Mouse (Mus musculus): ENCODE results near the gene Vax2.

Gene Vax2

DNA sequence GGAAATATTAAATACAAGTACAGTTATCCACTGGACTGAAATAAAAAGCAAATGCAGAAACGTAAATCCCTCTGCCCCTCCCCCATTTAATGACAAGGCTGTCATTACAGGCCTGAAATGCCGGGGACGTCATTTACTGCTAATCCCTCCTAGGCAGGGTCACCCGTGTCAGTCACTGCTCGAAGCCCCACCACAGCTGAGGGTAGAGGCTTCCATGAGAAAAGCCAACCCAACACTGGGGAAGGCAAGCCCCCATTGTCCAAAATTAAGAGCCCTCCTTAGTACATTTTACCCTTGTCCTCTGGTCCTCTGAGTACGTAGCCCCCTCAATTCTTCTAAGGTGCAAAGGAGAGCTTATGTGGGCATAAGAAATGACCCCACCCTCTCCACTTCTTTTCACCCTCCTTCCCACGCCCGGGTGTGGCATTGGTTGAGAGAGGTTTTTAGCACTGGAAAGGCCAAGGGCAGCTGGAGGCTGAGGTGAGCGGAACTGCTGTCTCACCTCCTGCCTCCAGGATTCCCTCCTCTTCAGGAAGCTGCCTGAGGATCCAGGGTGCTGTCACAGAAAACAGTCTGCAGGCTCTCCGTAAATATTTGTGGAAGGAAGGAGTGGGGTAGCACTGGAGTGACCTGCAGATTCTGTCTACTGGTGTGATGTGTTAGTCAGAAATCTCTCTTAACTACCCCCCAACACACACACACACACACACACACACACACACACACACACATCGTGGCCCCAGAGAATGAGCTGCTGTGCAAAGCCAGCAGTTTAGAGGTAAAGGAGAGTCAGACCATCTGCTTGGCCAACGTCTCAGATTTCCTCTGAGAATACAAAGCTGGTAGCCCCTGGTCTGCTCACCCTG, 2.4 kb downstream of the Vax2 start:
- DNase-seq = no peak

DNA sequence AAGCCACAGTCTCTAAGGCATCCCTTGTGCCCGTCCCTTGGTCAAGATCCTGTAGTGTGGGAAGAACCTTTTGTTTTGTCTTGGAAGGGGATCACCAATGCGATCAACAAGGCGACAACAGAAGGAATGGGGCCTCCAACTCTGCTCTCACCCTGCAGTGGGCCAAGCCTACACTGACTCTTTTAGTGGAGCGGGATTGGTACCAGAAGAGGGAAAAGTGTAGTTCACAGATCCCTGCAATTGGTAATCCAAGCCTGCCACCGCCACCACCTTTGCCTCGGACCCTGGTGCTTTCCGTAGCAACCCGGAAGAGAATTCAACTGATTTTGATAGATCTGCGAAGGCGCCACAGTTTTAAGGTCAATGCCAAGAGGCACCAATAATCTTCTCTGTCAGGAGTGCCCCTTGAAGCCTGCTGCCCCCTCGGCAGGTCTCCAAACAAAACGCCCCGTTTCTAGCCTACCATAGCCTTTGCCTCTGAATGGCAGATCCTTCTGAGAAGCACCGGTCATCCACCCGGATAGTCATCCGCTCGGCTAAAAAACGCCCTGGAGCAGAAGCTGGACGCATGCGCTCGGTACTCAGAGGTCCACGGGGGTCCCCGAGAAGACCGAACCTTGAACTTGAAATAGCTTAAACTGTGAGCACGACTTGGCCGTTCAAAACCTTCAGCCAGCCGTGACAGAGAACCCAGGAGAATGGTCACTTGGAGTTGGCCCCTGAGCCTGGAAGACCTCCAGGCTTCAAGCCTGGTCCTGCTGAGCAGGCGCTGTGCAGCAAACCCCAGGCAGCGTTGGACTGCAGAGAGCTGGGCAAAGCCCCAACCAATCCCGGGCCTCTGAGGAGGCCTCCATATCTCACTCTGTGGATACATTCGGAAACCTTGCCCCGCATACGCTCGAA, 3.4 kb downstream of the Vax2 start:
- no peak for DNase-seq

DNA sequence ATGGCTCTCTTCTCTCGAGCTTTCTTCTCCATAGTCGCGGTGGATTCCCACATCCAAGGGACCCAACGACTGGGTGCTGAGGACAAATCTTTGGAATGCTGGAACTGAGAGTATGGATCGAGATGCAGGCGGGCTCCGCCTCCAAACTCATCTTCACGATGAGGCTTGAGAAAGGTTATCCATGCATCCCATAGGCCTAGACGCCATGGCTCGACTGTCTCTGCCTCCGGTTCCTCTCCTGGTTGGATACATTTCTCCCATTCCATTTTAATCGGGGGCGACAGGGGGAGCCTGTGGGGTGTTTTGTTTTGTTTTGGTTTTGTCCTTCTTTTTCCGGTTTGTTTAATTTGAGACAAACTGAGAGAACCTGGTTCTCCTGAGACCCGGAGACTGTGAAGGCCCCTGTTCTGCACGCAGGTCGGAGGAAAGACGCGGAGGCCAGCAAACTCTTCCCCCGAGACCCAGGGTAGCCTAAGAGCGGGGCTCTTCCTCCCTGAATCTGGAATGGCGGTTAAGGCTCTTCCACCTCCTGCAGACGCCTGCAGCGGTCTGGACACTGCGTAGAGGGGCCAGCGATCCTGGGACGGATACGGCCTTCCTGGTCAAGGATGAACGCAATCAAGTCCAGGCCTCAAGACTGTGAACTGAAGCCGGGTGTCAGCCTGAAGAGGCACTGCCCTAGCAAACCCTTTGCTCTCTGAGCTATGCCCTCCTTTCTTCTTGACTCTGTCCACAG, 4.6 kb downstream of the Vax2 start:
- DNase-seq = no peak

DNA sequence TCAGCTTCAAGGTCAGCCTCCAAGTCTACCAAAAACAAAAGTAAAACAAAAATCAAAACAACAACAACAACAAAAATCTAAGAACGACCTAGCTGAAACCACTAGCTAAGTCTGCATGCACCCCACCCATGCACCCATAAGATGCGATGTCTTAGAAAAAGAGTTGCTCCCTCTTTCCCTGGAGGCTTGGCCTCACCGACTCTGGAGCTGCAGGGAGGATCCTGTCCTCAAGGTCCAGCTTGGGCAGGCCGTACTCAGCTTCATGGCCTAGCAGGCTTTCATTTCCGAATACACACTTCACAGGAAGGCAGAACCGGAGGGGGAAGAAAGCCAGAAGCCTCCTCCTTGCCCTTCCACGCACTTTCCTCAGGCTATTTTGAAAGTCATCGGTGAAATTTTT, 6.0 kb downstream of the Vax2 start:
- no peak for DNase-seq

DNA sequence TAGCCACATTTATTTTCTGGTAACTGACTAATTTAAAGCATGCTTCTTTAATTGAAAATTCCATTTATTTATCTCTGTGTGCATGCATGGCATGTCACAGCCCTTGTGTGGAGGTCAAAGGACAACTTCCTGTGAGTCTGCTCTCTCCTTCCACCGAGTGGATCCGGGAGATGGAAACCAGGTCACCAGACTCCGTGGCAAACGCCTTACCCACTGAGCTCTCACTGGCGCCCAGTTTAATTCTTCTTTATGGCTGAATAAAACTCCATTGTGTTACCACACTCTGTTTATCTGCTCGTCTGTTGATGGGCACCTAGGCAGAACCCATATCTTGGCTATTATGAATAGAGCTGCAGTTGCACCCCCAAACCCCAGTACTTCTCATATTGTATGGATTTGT, 11.5 kb downstream of the Vax2 start:
- DNase-seq = no peak

DNA sequence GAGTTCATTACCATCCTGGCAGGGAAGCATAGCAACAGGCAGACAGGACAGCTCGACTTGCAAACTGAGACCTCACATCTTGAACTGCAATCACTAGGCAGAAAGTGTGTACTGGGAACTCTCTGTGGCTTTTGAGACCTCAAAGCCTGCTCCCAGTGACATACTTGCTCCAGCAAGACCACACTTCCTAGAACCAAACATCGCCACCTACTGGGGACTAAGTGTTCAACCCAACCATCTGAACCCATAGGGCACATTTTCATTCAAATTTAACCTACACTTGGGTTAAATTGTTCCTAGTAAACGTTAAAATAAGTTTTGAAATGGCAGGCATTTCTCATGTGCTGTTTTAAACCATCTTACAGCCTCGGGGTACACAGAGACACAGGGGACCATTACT, 16.1 kb downstream of the Vax2 start:
- no peak for DNase-seq

DNA sequence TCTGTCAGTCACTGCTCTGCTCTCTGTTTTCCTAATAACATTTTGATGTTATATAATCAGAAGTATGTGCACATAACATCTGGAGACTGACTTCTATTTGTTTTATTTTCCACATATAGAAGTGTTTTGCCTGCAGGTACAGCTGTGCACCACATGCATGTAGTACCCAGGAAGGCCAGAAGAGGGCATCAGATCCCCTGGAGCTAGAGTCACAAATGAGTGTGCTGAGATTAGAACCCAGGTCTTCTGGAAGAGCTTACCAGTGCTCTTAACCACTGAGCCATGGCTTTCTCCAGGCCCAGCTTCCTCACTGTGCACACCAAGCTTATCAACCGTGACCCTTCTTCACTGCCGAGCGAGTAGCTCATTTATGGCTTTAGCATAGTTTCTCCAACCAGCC, 17.4 kb downstream of the Vax2 start:
- peak; percentile 53 for DNase-seq

DNA sequence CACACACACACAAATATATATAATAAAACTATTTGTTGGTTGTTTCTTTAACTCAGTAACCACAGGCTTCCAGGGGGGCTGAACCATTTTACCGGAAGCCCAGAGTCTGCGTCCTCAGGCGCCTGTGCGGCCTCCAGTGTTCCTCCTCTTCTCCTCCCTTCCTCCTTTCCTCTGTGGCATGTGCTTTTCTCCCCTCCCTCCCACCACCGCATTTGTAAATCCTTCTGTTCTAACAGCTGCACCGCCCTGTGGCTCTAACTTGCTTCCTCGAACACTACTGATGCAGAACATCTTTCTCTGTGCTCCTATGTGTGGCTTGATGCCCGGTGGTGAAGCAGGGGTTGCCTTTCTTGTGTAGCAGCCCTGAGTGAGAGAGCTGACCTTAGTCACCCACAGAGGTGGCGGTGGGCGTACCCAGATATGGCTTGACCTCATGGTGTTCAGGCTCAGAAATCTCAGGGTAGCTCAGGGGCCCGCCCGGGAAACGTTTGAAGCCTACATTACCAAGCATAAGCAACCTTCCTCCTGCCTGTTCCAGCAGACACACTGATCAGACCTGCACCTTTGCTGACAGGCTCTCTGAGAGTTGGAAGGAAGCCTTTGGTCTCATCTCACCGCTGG, 18.4 kb downstream of the Vax2 start:
- DNase-seq = no peak

DNA sequence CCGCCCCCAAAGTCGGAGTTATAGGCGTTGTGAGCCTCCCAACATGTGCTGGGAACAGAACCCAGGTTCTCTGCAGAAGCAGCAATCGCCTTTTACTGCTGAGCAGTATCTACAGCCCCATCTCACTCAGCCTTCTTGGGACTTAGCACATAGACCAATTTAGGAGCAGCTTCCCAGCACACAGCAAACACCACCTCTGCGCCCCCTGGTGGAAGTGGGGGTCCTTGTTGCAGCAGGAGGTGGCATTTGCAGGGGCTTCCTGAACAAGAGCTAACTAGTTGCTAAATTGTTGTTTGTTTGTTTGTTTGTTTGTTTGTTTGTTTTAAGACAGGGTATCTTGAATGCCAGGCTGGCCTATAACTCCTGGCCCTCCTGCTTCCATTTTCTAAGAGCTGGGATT, 20.1 kb downstream of the Vax2 start:
- DNase-seq = peak; percentile 77

DNA sequence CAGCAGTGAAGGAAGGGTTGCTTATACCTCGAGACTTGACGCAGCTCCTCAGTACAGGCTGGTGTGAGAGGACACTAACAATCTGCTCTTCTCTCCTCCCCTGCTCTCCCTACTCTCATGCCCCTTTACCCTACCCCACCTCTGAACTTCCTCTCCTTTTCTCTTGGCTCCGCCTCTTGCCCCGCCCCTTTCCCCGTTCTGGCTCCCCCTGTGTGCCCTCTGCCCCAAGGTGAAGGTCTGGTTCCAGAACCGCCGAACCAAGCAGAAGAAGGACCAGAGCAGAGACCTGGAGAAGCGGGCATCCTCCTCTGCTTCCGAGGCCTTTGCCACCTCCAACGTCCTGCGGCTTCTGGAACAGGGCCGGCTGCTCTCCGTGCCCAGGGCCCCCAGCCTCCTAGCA, 26.2 kb downstream of the Vax2 start:
- DNase-seq = no peak

DNA sequence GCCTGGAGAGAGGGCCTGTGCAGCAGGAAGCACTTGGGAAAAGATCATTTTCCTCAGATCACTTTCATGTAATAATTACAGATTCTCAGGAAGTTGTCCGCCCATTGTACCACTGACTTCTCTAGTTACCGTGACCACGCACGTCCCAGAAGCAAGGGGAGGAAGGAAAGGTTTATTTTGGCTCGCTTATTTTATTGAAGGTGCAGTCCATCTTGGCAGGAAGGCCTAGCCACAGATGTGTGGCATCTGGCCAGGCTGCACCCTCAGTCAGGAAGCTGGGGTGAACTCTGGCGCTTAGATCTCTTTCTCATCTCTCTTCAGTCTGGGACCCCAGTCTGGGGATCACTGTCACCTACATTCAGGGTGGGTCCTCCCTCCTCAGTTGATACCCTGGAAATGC, 27.5 kb downstream of the Vax2 start:
- no peak for DNase-seq

DNA sequence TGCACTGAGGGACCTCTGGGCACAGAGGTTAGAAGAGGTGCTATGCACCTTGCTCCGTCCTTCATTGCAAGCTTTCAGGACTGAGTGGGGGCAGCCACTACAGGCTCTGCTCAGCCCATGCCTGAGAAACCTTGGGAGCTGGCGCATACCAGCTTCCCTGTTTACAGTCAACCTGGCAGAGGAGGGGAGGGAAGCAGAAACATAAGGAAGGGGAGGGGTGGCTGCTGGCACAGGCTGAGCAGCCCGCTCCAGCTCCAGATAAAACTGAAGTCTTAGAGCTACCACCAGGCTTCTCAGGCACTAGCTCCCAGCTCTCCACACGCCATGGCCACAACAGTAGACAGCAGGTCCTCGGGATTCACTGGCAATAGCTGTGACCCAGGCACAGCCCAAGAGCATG, 31.7 kb downstream of the Vax2 start, which contains the start of gene Atp6v1b1:
Gene Atp6v1b1, plus strand, starts transcription at position 230 of the 400 bp plus-strand sequence.
- DNase-seq = no peak

DNA sequence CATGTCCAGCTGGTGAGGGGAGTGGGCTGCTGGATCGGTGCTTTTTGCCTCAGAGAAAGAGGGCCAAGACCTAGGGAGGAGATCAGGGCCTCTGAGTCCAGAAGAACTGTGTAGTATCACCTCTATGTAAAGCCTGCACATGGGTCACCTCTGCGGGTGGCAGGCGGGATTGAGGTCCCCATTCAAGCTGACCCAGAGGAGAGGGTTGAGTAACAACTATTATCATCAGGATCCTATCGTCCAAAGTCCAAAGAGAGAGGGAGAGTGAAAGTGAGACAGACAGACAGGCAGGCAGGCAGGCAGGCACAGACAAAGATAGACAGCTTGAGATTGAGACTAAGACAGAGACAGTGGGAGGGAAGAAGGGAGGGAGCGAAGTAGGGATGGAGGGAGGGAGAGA, 32.1 kb downstream of the Vax2 start:
- no peak for DNase-seq

DNA sequence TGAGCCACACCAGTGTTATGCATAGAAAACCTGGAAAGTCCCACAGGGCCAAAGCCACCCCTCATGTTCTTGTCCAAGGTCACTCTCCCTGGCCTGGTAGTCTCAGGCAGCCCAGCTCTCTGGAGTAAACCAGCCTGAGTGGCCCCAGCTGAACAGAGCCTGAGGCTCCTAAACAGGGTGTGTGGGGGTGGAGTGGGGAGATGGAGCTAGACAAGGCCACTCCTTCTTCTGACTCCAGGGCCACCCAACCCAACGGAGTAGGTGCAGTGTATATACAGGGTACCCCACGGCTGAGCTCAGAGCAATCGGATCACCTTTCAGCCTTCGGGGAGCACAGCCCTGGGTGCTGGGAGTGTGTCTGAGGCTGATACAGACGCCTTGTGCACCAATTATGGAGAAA, 33.1 kb downstream of the Vax2 start:
- DNase-seq = no peak

DNA sequence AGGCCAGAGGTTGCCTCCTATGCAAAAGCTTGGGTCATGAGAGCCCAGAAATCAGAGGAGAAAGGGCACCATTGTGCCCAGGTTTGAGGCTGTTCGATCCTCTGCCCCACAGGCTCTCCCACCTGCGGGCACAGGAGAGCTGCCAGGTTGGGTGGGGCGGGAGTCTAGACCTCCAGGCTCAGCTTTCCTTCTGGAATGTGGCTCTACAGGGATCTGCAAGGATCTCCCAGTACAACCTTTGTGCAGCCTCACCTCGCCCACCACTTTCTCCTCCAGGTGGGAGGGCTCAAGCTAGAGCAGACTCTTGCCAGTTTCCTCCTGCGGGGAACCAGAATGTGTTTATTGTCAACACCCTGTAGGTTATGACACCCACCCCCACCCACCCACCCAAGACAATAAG, 33.5 kb downstream of the Vax2 start:
- DNase-seq = no peak

DNA sequence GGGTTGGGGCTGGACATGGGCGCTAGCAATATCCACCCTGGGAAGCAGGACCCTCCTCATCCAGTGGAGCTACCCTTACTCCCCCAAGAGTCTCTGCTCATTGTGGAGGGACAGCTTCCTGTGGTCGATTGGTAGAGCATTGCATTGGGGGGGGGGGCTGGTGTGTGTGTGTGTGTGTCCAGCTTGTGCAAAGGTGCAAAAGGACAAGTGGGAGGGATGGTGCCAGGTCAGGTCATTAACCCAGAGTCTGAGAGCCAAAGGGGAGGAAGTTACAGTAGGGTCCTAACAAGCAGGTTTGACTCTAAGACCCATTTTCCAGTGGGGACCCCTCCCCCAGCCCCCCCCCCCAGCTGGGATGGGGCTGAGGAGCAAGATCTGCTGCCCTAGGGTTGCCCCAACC, 34.4 kb downstream of the Vax2 start:
- no peak for DNase-seq

DNA sequence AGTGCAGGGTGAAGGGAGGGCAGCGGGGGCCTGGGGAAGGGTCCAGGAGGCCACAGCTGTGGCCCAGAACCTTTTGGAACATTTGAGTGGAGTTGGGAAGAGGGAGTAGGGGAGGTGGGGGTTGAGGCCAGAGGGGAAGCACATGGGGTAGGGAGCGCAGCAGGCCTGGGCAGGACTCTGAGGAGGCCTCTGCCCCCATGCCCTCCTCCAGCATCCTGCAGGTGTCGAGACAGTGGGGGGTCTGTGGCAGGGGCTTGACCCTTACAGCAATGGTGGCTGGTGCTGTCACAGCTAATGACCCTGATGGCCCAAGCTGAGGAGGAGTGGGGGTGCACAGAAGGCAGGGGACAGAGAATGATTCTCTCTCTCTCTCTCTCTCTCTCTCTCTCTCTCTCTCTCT, 38.2 kb downstream of the Vax2 start:
- DNase-seq = no peak

DNA sequence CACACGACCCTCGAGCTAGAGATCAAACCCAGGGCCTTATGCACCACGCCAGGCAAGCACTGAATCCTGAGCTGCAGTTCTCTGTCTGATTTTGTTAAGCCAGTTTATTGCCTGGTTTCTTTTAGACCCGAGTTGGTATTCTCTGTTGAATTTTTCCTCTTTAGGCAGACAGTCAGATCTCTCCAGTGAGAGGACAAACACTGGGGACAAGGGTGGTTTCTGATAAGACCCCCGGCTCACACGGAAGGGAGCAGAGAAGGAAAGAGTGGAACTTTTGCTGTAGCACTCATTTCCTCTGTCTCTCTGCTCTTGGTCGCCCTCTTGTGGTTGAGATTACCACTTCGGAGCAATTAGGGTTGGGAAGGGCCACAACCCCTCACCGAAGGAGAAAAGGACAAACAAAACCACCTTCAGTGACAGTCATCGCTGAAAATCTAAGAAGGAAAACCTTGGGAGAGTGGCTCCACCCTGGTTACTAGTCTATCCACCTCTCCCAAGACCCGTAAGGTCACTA, 39.2 kb downstream of the Vax2 start:
- DNase-seq = peak; percentile 67

DNA sequence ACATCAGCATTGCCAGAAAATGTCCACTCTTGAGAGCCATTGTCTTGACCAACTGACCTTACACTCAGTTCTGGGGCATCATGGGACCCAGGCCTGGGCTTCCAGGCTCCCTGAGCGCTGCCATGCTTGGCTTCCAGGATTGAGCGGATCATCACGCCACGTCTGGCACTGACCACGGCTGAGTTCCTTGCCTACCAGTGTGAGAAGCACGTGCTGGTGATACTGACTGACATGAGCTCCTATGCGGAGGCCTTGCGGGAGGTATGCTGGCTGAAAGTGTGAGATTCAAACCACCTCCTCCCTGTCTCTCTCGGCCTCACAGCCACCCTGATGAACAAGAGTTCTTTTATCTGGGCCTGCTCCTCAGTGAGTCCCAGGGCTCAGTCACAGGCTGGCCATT, 45.0 kb downstream of the Vax2 start:
- no peak for DNase-seq

DNA sequence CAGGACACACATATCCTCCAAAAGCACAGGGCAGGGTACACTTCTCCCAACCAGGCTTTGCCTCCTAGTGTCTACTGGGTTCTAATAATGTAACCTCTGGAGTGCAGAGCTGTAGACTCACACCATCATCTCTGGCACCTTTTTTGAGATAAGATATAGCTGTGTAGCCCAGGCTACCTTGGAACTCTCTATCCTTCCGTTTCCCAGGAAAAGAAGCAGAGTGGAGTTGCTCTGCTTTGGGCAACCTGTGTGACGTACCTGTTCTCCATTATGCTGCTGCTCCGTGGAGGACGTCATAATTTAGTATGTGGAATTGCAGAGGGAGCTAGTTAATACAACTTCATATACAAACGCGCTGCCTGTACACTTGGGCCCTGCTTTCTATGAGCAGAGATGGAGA, 51.3 kb downstream of the Vax2 start, which contains the start of gene Ankrd53:
Gene Ankrd53, plus strand, starts transcription at position 301 of the 400 bp plus-strand sequence.
- DNase-seq = no peak

DNA sequence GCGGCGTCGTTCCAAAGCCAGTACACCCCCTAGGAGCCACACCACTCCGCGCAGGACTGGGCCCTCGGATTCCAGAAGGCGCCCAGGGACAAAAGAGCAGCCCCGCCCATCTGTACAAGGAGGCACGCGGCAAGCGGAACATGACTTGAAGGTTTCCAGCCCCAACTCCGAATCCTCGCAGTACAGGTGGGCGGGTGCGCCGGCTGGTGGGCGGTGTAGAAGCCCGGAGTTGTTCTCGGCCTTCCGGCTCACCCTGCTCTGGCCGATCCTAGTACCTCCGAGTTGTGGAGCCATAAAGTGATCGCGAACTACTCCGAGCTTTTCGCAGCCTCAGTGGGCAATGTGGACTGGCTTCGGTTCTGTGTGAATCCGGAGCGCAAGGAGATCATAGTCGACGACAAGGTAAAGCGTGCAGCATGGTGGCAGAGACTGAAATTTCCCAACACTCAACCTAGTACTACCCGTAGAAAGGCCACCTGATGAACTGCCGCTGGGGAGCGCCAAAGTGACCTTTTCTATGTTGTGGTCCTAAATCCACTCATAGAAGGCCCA, 51.9 kb downstream of the Vax2 start:
- peak; percentile 36 for DNase-seq

DNA sequence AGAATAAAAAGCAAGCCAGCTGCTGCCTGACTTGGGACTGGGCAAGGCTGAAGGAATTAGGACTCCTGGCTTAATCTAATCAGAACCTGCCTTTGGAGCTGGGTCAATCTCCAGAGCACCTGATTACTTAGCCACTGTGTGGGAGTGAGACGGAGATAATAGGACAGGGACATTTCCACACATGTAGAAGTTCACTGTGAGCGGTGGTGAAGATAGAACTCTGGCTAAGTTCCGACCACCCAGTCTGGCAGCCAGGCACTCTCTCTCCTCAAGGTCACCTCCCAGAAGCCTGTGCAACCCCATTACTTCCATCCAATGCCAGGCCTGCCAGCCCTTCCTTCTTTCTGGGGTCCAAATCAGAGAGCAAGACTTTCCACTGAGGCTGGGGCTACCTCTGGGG, 55.9 kb downstream of the Vax2 start:
- DNase-seq = no peak

All from thymus, postnatal 25 days (tissue).